Mouse (Mus musculus): ENCODE data around the gene Tgm2. TPM values are rescaled to one million over a fixed set of nuclear protein-coding genes. Genes with fewer than 3 reads are reported as not detected.

The Tgm2 gene
- 10 to 100 TPM; 10.7 to 10.8 TPM for total RNA-seq (2021)
- long read RNA-seq, experiment 1, transcript Tgm2-201 (13 exons, 3,596 nt) = major isoform, 11 of 12 reads
- long read RNA-seq, experiment 1, partial matches to known transcripts = 1 of 12 reads
- long read RNA-seq, experiment 1, other reads (novel, unspliced or antisense) = 0 of 12 reads
- long read RNA-seq, experiment 2, partial matches to known transcripts = 5 of 7 reads
- long read RNA-seq, experiment 2, other reads (novel, unspliced or antisense) = 0 of 7 reads

DNA sequence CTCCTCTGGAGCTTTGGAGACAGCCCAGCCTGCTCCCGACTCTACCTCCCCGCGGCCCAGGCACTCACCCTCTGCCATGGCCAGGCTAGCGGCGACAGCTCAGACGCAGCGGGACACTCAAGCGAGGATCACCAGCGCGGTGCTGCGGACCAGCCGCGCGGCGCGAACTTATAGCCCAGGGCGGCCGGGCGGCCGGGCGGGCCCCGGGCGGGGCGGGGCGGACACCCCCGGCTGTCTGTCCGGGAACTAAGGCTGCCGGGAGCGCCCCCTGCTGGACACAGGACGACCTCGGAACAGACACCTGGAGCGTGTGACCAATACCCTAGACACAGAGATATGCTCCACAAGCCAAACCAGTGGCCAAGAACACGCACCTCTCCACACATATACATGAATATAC, at the start of gene Tgm2:
TSS of gene Tgm2 (minus strand) at position 214 of the 400 bp plus-strand sequence.
- peak; percentile 73 to 78 for DNase-seq (ENCODE audit: low spot score in 2 of 2)

DNA sequence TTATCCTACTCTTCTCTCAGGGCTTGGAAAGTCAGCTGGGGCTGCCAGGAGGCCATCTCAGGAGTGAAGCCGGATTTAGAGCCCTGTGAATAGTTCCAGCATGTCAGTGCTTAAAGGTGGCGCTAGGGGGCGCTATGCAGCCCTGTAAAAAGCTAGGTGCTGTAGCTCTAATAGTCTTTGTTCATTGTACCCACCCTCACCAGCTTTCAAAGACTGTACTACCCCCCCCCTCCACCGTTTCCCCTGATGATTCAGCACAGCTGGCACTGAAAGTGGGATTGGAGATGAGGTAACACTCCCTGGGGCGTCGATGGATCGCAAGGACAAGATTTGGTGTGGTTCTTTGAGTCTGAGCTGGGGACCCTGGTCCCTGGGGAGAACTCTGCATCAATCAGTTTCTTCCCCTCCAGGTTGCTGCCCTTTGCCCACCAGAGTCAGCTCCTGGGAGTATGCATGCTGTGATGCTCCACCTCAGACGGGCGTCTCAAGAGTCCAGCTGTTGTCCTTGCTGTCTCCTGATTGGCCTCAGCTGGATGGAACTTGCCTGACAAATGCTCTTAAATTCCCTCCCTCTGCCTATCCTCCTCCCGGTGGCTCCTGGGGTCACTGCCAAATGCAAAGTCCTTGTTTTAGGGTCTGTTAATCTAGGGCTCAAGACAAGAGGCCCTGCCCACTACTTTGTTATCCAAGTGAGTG, 48.9 kb upstream of the Tgm2 start:
- peak; percentile 50 to 51 for DNase-seq (ENCODE audit: low spot score in 2 of 2)

DNA sequence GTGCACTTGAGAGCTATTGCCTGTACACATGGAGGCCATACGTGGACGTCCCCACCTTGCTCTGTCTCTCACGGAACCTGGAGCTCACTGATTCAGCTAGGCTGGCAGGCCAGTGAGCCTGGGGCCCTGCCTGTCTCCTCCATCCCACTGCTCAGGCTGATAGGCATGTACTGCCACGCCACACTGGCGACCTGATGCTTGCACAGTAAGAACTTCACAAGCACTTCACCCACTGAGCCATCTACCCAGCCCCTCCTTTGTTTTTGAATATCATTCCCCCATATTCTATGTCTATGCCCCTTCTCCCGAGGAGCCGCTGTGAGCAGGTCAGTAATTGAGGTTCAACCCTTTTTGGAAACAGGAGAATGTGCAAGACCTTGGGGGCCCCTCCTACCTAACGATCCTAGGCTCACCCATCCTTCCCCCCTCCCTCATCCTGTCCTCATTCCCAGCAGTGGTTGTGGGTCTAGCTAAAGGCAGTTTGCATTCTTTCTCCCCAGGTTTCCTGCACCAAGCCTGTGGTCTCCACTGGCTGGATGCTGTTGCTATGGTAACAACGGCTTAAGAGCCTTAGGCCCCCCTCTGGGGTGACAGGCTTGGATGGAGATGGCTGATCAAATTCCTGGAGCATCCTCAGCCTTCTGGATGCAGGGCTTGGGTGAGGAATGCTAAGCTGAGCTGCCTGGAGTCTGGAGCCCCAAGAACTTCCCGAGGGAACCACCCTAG, 47.5 kb upstream of the Tgm2 start:
- DNase-seq (ENCODE audit: low spot score in 2 of 2) = no peak

DNA sequence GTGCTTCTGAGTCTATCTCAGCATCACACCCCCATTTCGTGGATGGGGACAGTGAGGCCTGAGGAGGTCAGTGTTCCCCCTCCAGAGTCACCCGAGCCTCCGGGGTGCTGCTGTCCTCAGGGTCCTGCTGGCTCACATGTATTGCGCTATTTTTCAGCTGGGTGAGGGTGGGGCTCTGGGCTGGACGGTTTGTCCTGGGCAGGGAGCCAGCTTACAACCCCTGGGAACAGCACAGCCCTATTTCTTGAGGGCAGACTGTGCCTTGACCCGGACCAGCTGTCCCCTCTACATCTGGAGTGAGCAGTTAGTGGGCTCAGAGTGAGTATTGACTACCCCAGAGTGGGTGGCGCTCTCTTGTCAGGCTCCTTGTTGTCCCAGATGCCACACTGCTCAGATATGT, 44.9 kb upstream of the Tgm2 start:
- no peak for DNase-seq (ENCODE audit: low spot score in 2 of 2)

DNA sequence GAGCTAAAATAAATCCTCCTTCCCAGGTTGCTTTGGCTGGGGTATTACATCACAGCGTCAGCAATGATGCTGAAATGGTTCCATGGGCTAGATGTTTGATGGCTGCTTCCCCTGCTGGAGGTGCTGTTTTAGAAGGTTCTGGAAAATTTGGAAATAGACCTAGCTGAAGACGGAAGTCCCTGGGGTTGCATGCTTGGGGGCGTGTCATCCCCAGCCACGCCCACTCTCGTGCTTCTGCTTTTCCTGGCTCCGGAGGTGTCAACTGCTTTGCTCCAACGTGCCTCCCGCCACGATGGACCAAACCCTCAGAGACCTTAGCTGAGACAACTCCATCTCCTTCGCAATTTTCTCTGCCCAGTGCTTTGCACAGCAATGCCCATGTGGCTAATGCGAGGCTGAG, 43.2 kb upstream of the Tgm2 start:
- no peak for DNase-seq (ENCODE audit: low spot score in 2 of 2)

DNA sequence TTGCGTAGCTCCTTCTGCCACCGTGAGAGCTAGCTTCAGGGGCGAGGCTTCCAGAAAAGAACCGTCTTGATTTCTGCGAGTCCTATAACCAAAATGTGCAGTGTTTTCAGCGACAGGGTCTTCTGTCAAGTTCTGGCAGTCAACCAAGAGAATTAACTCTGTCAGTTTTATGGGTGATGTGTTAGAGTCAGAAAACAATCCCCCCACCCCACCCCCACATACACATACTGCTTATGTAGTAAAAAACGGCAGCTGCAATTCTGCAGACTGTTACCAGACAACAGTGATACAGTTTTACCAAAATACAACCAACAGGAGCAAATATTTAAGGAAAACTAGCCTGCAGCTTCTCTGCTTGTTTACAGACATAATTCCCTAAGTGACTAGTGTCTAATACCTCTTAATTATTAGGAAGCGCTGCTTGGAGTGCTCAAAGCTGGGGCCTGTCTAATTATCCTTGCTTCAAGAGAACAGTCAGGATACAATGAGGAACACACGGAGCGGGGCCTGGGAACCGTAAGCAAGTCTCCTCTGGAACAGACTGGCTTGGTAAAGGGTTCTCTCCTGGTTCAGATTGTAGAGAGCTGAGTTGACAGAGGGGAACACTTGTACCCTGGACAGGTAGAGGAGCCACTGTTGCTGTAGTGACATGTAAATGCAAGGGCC, 40.1 kb upstream of the Tgm2 start:
- DNase-seq (ENCODE audit: low spot score in 2 of 2) = no peak

DNA sequence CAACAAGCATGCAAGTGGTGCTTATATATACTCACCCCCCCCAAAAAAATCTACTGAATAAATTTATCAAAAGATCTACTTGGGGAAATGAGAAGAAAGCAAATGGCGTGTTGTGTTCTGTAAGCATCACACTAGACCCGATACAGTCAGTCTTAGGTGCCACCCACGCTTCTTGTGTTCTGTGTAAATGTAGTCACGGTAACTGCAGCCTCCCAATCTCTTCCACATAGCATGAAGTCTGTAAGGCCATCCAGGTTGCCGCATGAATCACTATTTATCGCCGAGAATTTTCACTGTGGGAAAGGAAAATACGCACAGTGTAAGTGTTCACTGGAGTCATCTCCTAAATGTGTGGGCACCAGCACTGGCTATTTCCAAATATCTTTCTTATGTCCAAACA, 37.0 kb upstream of the Tgm2 start:
- no peak for DNase-seq (ENCODE audit: low spot score in 2 of 2)

DNA sequence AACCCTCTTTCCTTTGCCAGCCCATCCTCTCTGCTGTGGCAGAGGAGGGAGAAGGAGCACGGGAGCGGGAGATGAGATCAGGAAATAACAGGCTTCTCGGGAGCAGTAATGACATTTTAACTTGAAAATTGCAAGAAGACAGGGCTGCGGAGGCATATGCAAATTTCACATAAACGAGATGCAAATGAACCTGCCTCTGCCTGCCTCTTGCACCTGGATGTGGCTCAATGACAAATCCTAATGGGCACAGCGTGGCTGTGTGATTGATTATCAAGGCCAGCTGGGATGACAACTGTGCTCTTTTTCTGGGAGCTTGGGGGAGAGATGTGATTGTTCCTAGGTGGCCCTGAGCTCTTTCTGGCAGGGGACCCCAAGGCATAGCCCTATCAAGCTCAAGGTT, 35.7 kb upstream of the Tgm2 start:
- DNase-seq (ENCODE audit: low spot score in 2 of 2) = no peak

DNA sequence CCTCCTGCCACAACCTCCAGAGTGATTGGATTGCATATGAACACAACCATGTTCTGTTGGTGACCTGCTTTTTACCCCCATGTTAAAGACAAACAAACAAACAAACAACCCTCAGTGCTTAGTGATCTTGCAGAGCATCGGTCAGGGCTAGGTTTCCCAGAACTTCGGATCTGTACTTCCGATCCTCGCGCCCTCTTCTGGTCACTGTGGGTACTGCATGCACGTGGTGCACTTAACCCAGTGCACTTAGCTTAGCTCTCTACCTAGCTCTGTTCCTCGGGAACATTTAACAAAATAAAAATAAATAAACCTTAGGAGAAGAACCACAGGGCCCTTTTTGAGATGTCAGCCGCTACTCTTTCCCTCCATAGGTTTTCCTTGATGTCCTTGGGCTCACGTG, 34.6 kb upstream of the Tgm2 start:
- DNase-seq (ENCODE audit: low spot score in 2 of 2) = peak in 1 of 2 experiments; percentile 24

DNA sequence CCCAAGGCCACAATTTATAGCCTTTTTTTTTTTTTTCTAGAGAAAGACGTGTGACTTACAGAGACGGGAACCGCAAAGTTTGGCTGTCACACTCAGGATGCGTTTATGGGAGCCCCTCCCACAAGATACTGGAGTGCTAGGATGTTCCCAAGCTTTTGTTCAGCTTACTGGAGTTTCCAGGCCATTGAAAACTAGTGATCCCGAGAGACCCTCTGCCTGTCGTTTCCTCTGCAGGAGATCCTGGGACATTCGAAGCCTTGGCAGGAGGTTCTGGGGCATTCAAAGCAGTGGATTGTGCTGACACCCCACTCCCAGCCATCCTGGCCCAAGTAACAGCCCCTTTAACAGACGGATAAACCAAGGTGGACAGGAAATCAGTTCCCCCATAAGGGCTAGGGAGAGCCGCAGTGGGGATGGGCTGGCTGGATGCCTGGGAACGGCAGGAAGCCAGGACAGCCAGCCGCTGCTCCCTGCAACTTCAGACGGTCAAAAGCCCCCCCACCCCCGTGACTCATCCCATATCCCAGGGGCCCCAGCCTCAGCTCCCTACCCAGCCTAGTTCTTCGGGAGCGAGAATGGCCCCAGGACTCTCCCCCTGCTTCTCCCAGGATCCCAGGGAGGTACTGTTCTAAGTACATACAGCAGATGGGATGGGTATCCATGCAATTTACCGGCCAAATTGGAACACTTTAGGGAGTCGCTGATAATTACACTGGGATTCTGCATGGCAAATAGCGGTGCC, 33.3 kb upstream of the Tgm2 start:
- no peak for DNase-seq (ENCODE audit: low spot score in 2 of 2)

DNA sequence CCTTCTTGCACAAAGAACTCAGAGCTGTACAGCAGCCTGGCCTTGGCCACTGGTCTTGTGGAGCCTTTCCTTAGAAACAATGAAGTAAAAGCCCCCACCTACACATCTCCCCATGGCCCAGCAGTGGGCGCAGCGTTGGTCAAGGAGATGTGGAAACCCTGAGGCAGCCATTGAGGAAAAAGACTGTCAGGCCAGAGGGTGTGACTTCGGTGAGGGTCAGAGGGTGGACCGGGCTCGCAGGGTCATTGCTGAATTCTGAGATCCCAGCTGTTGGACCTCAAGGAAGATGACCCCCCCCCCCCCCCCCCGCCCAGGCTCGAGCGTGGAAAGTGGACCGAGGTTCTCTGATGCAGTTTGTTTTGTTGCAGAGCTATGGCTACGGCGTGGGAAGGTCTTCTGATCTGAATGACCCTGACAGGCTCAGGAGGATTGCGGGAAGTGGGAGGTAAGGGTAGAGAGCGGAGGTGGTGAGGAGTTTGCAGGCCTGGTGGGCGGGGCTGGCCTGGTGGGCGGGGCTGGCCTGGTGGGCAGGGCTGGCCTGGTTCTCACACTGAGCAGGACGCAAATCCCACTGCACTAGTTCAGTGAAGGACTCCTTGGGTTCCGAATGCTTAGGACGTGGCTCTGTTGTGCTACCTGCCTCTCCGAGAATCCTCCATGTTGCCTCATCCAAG, 32.6 kb upstream of the Tgm2 start:
- DNase-seq (ENCODE audit: low spot score in 2 of 2) = peak; percentile 11 to 15

DNA sequence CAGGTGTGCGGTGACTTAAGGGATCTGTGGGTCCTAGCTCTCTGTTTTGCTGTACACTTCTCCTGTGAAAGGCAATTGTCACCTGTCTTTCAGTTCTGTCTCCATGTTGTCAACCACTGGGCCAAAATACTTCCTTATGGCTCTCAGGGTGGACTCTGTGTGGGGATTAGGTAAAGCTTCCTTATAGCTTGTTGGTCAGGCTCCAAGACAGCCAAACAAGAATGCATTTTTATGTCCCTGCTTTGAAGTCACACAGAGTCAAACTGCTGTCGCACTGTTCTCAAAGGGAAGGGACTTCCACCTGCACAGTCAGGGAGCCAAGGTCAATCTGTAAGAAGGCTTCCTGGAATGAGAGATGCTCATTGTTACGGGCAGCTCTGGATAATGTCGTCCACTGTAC, 31.9 kb upstream of the Tgm2 start:
- DNase-seq (ENCODE audit: low spot score in 2 of 2) = no peak

DNA sequence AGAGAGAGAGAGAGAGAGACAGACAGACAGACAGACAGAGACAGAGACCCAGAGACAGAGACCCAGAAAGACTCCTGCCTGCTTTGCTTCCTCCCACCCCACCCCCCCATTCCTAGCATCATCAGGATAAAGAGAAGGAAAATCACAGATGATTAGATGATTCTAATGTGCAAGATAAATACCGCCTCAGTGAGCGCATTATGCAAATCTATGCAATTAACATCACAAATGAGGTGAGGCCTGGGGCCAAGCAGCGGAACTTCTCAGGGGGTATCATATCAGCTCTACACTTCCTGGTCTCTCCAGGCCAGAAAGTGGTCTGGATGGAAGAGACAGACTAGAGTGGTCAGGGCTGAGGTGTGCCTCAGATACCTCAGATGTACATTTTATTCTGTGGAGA, 31.3 kb upstream of the Tgm2 start:
- DNase-seq (ENCODE audit: low spot score in 2 of 2) = no peak

DNA sequence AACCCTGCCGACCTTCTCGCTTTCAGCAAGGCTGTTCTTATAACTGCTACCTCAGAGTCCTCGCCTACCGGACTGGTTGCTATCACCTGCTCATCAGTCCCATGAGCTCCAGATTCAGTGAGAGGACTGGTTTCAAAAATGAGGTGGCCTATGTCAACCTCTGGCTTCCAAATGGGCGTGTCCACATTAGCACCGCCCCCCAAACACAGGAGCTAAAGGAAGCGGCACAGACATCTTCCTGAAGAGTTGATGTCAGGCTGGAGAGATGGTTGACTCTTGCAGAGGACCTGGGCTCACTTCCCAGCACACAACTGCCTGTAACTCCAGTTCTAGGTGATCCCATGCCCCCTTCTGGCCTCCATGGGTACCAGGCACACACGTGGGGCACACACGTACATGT, 30.5 kb upstream of the Tgm2 start:
- DNase-seq (ENCODE audit: low spot score in 2 of 2) = no peak

DNA sequence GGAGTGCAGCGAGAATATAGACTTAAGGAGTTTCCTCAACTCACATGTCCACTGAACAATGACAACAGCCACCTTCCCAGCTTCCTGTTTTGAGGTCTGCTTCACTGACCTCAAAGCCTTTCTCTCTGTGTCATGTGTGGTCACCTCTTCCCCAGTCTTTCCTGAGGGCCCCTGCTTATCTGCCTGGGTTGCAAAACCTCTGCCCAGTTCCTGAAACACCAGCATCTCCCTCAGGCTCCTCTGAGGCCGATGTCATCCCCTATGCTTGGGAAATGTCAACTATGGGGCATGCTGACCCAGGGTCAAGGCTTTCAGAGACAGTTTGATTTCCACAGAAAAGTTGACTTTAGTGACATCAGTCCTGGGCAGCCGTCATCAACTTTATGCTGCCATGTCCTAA, 29.2 kb upstream of the Tgm2 start:
- DNase-seq (ENCODE audit: low spot score in 2 of 2) = no peak

DNA sequence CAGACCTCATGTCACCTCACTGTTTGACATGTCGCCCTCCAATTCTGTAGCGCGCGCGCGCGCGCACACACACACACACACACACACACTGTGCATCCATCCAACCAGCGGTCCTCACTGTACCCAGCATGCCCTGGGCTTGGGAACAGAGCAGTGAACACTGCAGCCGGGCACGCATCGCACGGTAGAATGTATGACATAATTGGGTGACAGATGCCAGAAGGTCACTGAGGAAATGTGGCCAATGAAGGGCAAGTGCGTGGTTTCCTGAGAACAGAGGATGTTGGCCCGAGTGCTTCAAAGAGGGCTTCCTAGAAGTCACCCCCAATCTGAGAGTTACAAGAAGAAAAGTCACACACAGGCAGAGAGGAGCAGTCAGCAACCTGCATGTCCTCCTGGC, 28.7 kb upstream of the Tgm2 start:
- no peak for DNase-seq (ENCODE audit: low spot score in 2 of 2)

DNA sequence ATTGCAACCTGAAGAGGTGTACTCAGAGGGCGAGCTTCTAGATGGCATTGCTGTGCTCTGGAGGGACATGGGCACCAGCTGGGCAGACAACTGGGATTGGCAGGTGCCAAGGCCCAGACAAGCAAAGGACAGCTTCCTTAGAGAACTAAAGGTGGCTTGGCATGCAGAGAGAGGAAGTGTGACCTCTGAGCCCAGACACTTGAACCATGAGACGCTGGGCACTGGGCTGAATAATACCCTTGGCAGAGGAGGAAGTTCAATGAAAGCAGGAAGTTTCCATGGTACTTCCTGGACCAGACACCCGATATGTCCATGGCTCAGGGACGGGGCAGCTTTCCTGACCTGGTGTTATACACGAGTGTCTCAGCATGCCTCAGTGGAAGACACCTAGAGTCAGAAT, 28.2 kb upstream of the Tgm2 start:
- no peak for DNase-seq (ENCODE audit: low spot score in 2 of 2)

DNA sequence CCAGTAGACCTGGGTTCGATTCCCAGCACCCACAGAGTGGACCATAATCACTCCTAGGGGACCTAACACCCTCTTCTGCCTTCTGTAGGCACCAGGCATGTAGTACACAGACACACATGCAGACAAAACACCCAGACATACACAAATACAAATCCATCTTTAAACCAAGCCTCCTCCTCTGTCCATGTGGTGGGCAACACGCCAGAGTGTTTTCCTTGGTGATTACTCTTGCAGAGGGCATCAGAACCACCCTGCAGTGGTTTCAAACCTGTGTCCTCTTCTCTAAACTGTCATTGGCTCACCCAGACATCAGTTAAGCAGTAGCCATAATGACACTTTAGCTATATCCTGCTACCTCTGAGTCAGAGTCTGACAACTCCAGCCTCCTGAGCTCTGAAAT, 24.2 kb upstream of the Tgm2 start:
- DNase-seq (ENCODE audit: low spot score in 2 of 2) = no peak

DNA sequence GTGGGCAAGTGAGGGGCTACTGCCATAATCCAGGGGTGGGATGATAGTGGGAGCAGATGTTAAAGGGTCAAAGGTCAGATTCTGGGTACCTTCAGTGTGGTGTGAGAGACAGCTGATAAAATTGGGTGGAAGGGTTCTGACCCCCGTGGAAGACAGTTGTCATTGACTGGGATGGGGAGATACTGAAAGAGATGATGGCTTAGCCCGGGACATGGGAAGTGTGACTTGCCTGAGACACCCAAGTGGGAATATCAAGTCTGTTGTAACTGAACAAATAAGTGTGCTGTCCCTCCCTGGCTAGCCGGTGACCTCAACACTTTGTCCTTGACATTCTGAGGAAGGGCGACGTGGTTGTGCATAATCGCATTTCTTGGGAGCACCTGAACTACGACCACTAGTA, 23.5 kb upstream of the Tgm2 start:
- no peak for DNase-seq (ENCODE audit: low spot score in 2 of 2)

DNA sequence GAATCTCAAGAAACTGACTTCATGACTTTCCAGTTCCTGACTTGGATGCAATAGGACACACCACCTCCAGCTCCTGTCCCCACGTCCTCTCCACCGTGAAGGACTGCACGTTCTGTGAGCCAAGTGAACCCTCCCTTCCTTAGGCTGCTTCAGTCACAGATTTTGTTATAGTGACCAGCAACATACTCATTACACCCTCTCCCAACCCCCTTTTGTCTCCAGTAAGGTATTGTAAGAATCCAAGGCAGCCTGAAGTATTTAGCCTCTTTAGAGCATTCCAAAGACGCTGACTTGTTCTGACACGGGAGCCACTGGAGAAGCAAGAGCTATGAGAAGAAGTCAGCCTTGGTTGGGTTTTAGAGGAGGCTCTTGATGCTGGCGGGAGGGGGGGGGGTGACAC, 23.1 kb upstream of the Tgm2 start:
- no peak for DNase-seq (ENCODE audit: low spot score in 2 of 2)

DNA sequence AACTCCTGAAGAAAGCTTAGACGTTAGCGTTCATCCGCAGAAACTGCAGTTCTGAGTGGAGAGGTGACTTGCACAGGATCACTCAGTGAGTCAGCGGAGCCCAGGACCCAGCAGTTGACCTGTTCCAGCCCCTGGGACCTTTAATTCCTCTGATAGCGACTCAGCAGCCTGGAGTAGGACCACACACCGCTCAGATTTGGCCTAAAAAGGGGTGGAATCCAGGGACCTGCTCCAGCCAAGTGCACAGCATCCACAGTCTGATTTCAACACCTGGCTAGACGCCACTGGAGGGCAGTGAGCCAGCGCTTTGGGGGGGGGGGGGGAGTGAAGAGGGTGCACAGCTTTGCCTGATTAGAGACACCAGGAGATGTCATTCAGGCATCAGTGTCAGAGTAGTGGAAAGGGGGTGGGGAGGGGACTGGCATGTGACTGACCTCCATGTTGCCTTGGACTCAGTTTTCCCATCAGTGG, 22.5 kb upstream of the Tgm2 start:
- DNase-seq (ENCODE audit: low spot score in 2 of 2) = no peak

Measured in left cerebral cortex, adult 18-20 months (tissue).